Mouse (Mus musculus): ENCODE measurements around the gene Gadd45gip1.
A peak's percentile ranks its signal among the peaks of the same experiment; 100 is the strongest.

Gene Gadd45gip1

DNA sequence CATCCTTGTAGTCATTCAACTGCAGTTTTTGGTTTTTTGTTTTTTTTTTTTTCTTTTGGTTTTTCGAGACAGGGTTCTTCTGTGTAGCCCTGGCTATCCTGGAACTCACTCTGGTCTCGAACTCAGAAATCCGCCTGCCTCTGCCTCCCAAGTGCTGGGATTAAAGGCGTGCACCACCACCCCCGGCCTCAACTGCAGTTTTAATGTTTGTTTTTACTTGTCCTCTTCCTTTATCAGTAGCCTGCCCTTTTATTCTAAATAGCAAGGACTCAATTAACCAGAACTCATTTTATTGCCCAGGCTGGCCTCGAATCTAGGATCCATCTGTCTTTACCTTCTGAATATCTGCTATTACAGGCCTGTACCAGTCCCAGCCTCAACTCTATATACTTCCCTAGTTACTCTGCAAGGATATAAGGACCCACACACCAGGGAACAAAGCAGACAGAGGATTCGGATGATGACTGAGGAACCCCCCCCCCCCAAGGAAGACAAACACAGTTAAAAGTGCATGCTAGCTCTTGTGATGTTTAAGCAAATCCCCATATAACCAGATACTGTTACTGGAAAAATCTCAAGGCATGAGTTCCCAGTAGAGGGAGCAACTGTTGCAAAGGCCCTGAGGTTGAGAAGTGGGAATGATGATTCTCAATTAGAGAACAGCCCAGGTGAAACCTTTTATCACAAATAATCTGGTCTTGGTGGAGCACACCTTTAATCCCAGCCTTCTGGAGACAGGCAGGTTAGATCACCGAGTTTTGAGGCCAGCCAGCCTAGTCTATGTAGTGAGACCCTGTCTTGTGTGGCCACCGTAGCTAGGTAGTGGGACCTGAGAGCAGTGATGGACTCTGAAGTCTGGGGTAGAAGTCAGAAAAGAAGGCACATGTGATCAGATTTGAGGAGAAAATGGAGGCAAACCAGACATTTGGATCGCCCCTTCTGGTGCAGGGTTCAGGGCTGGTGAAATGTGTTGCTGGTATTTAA lies 1.7 kb downstream of the Gadd45gip1 start:
- no peak for DNase-seq

DNA sequence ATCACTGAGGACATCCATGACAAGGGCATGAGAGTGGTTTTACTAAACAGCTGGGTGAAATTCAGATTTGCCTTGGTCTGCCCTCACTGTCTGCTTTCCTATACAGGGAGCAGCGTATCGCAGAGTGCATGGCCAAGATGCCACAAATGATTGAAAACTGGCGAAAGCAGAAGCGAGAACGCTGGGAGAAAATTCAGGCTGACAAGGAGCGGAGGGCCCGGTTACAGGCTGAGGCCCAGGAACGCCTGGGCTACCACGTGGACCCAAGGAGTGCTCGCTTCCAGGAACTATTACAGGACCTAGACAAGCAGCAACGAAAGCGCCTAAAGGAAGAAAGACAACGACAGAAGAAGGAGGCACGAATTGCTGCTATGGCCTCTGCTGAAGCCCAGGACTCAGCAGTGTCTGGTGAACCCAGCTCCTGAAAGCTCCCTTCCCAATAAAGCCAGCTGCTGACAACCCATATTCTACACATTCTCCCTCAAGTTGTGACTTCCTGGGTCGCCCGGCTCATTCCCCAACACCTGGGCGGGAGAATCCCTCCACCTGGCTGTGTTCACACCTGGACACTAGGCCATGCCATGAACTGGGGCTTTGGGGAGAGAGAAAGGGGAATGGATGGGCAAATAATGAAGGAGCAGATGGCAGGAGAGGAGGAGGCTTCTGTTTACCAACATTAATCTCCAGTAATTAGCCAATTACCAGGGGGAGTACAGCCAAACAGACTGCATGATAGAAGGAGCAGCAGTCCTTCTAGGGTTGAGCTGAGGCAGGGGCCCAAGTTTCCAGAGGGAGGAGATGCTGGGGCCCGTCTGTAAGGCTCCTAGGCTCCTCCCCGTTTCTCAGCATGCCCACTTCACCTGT lies 2.9 kb downstream of the Gadd45gip1 start:
- no peak for DNase-seq

GRCm38 (mm10) chr8:84834866-84835855 lies 3.8 kb downstream of the Gadd45gip1 start:
- no peak for DNase-seq

GRCm38 (mm10) chr8:84837149-84837911 lies 6.0 kb downstream of the Gadd45gip1 start:
- DNase-seq = no peak

GRCm38 (mm10) chr8:84837912-84838470 lies 6.7 kb downstream of the Gadd45gip1 start:
- no peak for DNase-seq

GRCm38 (mm10) chr8:84838513-84838912 lies 7.2 kb downstream of the Gadd45gip1 start:
- no peak for DNase-seq

DNA sequence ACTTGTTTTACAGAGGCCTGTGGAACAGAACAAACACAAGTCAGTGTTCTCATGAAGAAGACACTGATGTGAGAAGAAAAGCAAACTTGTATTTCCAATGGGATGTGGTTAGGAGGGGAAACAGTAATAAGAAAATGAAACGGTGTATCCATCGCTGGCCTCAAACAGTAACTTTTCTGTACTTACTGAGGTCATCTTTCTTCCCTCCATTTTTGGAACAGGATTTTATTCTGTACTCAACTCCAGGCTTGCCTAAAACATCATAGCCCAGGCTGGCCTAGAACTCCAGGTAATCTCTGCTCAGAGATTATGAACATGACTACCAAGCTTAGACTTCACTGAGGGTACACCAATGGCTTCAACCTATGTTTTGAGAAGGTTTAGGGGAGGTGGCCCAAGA lies 8.1 kb downstream of the Gadd45gip1 start:
- DNase-seq = no peak

- DNase-seq = no peak
Observed at GRCm38 (mm10) chr8:84839875-84840247, 8.5 kb downstream of the Gadd45gip1 start.

DNA sequence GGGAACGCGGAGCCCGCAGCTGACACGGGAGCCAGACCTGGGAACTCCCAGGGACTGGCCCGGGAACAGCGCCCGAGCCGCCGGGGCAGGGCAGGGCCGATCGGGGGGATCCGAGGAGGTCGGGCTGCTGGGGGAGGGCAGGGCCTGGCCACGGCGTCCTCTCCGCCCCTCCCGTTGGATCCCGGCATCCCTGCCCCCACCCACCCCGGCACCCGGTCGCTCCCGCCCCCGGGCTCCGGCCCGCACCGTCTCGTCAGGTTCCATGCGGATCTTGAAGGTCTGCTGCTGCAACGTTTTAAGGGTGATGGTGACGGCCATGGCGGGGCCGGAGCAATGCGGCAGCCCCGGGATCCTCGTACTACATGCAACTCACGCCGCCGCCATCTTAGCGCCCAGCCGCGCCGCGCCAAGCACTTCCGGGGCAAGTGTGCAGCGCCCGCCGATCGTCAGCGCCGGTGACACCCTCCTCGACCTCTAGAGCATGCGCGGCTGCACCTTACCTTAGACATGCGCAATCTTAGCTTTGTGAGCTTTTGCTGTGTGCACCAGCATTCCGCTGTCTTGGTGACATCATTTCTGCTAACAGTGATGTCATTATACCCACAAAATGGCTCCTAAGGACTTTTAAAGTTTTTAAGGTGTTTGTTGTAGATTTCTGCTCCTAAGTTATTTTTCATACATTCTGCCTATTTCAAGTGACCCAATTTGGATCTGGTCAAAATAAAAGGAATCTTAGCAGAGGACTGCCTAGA lies 9.1 kb downstream of the Gadd45gip1 start, which contains the start of gene Rad23a:
Gene Rad23a, minus strand, starts transcription at position 418 of the 752 bp plus-strand sequence.
- DNase-seq = peak; percentile 93

DNA sequence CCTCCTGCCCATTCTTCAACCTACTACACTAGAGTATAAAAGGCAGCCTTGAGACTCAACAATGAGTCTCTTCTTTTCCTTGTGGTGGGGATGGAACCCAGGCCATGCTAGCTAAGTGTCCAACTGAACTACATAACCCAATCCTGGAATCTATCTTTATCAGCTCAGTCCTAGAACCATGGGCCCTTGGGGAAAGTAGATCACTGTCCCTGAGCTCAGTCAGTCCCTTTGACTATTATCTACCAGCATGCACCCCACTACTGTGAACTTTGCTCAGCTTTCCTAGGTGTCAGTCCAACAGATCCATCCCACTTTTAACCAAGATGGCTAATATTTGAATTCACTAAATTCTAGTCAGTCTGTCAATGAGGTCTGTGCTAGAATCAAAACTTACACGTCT lies 10.2 kb downstream of the Gadd45gip1 start:
- no peak for DNase-seq

GRCm38 (mm10) chr8:84844397-84845070 lies 13.2 kb downstream of the Gadd45gip1 start:
- no peak for DNase-seq

GRCm38 (mm10) chr8:84845355-84846093 lies 14.2 kb downstream of the Gadd45gip1 start:
- DNase-seq = peak; percentile 50

DNA sequence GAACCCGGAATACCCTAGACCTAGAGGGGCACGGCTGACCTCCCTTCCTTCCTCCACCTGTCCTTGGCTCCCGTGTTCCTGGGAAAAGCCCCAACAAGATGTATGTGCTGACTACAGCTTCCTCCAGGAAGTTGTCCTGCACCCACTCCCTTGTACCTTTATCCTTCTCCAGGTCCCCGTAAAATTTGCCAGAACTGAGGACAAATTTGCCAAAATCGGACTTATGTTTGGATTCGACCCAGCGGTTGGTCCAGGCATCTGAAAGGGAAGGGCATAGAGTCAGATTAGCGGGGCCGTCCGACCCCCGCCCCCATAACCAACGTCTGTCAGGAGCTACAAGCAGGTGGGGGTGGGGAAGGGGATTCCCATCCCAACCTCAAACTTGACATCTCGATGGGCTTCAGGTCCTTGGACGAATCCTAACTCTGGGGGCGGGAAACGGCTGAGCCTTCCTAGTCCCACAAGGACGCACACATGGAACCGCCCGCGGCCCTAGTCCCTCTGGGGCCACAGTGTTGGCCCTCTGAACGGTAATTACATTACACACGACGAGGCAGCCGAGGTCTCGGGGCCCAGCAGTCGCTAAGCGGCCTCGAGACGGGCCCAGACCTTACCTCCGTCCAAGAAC lies 14.9 kb downstream of the Gadd45gip1 start:
- no peak for DNase-seq

- peak; percentile 100 for DNase-seq
Observed at GRCm38 (mm10) chr8:84846722-84847572, 15.6 kb downstream of the Gadd45gip1 start, which contains the start of gene Calr. Gene Calr (minus strand): TSS chr8:84846934.

- no peak for DNase-seq
Observed at GRCm38 (mm10) chr8:84847684-84848435, 16.5 kb downstream of the Gadd45gip1 start.

GRCm38 (mm10) chr8:84856434-84856833 lies 25.1 kb downstream of the Gadd45gip1 start:
- no peak for DNase-seq
